Mouse (Mus musculus) ES-Bruce4 (cell line): ENCODE results near the gene 6430571L13Rik. TPM values are rescaled to one million over a fixed set of nuclear protein-coding genes. Genes with fewer than 3 reads are reported as not detected.

ENCODE experiments used
- H3K27ac ChIP-seq: 2 replicates; pipeline ENCODE4 v1.5.1; 2012; ENCODE audit warnings: low read length, inconsistent platforms; ENCODE audit not compliant: insufficient read depth
- H3K27me3 ChIP-seq: 2 replicates; pipeline ENCODE4 v1.6.1; 2012; ENCODE audit warnings: mild to moderate bottlenecking, low read length, inconsistent platforms; ENCODE audit not compliant: control insufficient read depth, poor library complexity, insufficient read depth, severe bottlenecking
- H3K36me3 ChIP-seq: 2 replicates; pipeline ENCODE4 v1.6.1; 2012; ENCODE audit warnings: inconsistent platforms, mild to moderate bottlenecking, low read length, moderate library complexity; ENCODE audit not compliant: control insufficient read depth, poor library complexity, insufficient read depth, severe bottlenecking
- H3K4me1 ChIP-seq: one replicate; pipeline ENCODE4 v1.8.1; 2011; ENCODE audit warnings: low read length; ENCODE audit not compliant: control insufficient read depth, insufficient read depth
- H3K4me3 ChIP-seq: 2 replicates; pipeline ENCODE4 v1.5.1; 2011; ENCODE audit warnings: low read depth, mild to moderate bottlenecking, low read length
- H3K9ac ChIP-seq: 2 replicates; pipeline ENCODE4 v1.6.1; 2012; ENCODE audit warnings: low read depth, mild to moderate bottlenecking, inconsistent platforms; ENCODE audit not compliant: poor library complexity, severe bottlenecking
- H3K9me3 ChIP-seq: replicated peaks from 2 replicates; pipeline ENCODE4 v1.6.1; 2012; ENCODE audit warnings: mild to moderate bottlenecking, low read length, inconsistent platforms; ENCODE audit not compliant: control insufficient read depth, poor library complexity, insufficient read depth, severe bottlenecking
- CTCF ChIP-seq: IDR thresholded peaks from one replicate; pipeline ENCODE4 v1.8.1; 2011; ENCODE audit warnings: low read depth, low read length
- EP300 ChIP-seq: IDR thresholded peaks from 2 replicates; pipeline ENCODE4 v1.6.1; 2011; ENCODE audit warnings: low read depth, low read length; ENCODE audit not compliant: insufficient read depth
- POLR2A ChIP-seq: IDR thresholded peaks from one replicate; pipeline ENCODE4 v1.8.1; 2011; ENCODE audit warnings: low read length; ENCODE audit not compliant: insufficient read depth
- polyA plus RNA-seq: library from polyadenylated mRNA; stranded (reverse); fragments of >200 nt; gene quantifications from 2 replicates; pipeline ENCODE4 v1.2.4, GENCODE M21; 2011; ENCODE audit warnings: low read depth; ENCODE audit not compliant: missing spikeins, insufficient read depth, insufficient read length

The 6430571L13Rik gene
- polyA plus RNA-seq, 1 experiment, result 0.30 TPM

DNA sequence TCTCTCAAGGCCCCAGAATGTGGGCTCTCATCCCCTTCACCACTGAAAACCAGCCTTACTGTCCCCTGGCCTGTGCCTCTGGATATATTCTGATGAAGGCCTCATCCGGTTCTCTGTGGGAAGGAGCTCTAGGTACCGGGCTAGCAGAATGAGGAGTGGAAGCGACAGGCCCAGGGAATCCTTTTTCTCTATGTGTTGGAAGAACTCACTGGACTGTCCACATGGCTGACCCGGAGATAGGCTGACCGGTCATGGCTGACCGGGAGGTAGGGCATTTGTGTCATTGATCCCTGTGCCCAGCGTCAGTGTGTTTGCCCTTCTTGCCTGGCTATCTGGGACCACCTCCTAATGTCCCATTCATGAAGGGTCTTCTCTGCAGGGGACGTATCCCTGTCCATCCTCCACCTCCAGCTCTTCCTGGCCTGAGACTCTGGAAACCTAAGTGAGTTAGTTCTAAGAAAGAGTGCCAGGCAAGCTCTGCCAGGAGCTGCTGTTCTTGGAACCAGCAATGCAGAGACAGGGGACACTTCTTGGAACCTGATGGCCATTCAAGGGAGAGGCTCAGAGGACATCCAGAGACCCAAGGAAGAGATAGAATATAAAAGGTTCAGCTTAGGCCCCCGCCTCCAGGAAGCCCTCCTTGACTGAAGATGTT, 31.9 kb upstream of the 6430571L13Rik start:
- no peaks in the 10 kb centered on the region for H3K27me3 ChIP-seq
- no peaks in the 10 kb centered on the region for H3K36me3 ChIP-seq
- H3K4me1 ChIP-seq, result no peaks in the 10 kb centered on the region
- no peak overlapping the region for H3K4me3 ChIP-seq
- H3K9me3 ChIP-seq, result no peaks in the 10 kb centered on the region
- no peak for TF ChIP-seq EP300
- TF ChIP-seq CTCF, result no peak
- TF ChIP-seq POLR2A, result no peak
- no peak overlapping the region for H3K9ac ChIP-seq
- no peak overlapping the region for H3K27ac ChIP-seq

DNA sequence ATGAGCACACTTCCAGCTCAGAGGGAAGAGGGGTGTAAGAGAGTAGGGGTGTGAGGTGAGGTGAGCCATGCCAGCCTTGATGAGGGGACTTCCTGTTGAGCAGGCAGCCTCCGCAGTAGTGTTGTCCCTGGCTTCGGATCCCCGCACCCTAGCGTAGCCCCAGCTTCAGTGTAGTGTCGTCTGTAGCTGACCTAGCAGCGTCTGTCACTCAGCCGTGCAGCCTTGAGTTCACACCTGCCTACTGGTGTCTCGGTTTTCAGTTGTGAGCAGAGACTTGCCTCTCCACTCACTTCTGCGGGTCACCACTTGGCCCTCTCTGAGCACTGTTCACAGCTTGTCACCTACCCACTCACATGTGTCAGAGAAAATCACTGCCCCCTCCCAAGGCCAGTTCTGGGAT, 31.2 kb upstream of the 6430571L13Rik start:
- Histone ChIP-seq H3K27ac (no peak overlapping the region), H3K9me3 (no peaks in the 10 kb centered on the region), H3K27me3 (no peaks in the 10 kb centered on the region), H3K36me3 (no peaks in the 10 kb centered on the region), H3K4me3 (no peak overlapping the region), H3K9ac (no peak overlapping the region), H3K4me1 (no peaks in the 10 kb centered on the region)
- TF ChIP-seq CTCF (no peak), EP300 (no peak), POLR2A (no peak)

DNA sequence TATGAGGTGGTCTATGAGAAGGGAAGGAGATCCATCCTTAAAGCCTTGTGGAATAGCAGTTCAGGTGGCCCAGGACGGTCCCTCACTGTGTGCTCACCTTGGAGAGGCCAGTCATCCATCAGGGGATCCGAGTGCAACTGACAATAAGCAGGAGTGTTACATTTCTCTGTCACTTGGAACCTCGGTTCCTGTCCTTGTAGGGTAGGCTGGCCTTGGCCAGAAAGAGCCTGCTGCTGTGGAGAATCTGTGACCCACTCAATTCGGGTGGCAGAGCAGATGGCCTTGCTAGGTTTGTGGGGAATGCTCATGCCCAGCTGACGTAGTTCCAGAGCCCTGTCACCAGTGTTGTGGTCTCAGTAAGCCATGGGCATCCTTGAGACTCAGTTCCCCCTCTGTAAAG, 30.8 kb upstream of the 6430571L13Rik start:
- H3K4me1 ChIP-seq, result no peaks in the 10 kb centered on the region

DNA sequence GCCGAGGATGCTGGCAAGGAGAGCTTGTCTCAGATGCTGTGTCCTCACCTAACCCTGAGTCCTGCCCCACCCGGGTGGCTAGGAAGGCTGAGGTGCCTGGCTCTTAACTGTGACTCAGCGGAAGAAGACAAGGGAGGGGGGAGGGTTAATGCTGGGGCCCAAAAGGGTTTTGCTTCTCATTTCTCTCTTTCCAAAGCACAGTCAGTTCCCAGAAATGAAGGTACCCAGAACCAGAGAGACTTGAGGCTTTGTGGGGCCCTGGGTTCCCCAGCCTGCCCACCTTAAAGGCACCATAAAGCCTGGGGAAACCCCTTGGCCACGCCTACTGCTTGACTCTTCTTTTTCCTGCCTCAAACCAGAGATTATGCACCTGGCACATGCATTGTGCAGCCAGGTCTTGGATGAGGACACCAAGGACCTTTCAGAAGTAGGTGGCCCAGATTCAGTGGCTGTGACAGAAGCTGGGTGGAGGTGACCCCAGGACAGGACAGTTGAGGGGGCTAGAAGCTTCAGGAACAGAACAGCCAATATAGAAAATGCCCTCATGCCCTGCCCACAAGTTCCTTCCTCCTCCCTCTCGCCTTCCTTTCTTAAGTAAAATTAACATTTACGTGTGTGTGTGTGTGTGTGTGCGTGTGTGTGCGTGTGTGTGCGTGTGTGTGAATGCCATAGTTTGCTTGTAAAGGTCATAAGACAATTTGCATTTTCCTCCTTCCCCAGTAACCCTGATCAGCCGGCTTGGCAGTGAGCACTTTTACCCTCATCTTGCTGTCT, 27.4 kb upstream of the 6430571L13Rik start:
- Histone ChIP-seq H3K9ac (no peak overlapping the region), H3K36me3 (no peaks in the 10 kb centered on the region), H3K4me1 (no peaks in the 10 kb centered on the region), H3K27ac (no peak overlapping the region), H3K9me3 (no peaks in the 10 kb centered on the region), H3K27me3 (no peaks in the 10 kb centered on the region), H3K4me3 (no peak overlapping the region)
- no peak for TF ChIP-seq EP300
- TF ChIP-seq POLR2A, result no peak
- TF ChIP-seq CTCF, result no peak

More for the DNA sequence above, 30.8 kb upstream of the 6430571L13Rik start:
- no peaks in the 10 kb centered on the region for H3K27me3 ChIP-seq
- no peaks in the 10 kb centered on the region for H3K36me3 ChIP-seq
- H3K4me3 ChIP-seq, result no peak overlapping the region
- H3K27ac ChIP-seq, result no peak overlapping the region
- TF ChIP-seq POLR2A (no peak), CTCF (no peak), EP300 (no peak)
- no peaks in the 10 kb centered on the region for H3K9me3 ChIP-seq
- no peak overlapping the region for H3K9ac ChIP-seq

DNA sequence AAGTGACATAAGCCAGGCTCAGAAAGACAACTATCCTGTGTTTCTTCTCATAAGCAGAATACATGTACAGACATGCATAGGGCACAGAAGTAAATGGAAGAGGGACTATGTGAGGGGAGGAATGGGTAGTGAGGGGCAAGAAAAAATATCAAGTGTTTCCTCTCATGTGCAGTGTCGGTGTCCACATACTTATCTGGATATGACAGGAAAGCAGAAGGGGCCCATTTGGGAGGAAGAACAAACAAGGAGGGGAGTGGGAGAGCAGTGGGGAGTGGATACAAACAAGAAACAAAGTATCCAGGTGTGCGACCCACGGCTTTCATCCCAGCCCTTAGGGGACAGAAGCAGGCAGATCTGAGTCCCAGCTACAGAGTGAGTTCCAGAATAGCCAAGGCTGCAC, 26.5 kb upstream of the 6430571L13Rik start:
- no peak for TF ChIP-seq CTCF
- no peak for TF ChIP-seq POLR2A
- no peak for TF ChIP-seq EP300
- Histone ChIP-seq H3K4me1 (no peaks in the 10 kb centered on the region), H3K27ac (no peak overlapping the region), H3K4me3 (no peak overlapping the region), H3K9me3 (no peaks in the 10 kb centered on the region), H3K9ac (no peak overlapping the region), H3K27me3 (no peaks in the 10 kb centered on the region), H3K36me3 (no peaks in the 10 kb centered on the region)

DNA sequence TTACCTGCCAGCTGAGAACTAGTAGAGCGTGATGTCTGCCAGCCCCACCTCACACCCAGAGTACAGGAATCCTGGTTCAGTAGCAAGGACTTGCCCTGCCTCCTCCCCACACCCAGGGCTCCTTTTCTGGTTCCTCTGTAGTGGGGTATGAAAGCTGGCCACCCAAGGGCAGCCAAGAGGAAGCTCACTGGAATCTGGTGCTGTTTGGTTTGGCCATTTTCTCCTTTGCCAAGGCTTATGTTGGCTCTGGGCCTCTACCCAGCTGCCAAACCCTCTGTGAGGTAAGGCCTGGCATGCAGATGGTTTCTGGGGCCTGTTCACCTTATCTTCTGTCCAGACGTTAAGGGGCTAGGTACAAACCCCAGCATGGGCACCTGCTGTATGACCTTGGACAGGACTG, 24.6 kb upstream of the 6430571L13Rik start:
- Histone ChIP-seq H3K36me3 (no peaks in the 10 kb centered on the region), H3K4me1 (no peaks in the 10 kb centered on the region)

More for the DNA sequence above, 24.6 kb upstream of the 6430571L13Rik start:
- TF ChIP-seq EP300, result no peak
- no peak for TF ChIP-seq POLR2A
- no peak for TF ChIP-seq CTCF
- Histone ChIP-seq H3K9me3 (no peaks in the 10 kb centered on the region), H3K27ac (no peak overlapping the region), H3K27me3 (no peaks in the 10 kb centered on the region), H3K9ac (no peak overlapping the region), H3K4me3 (no peak overlapping the region)
